Mouse (Mus musculus) stomach, embryonic 15.5 days (tissue): ENCODE measurements at regions not wholly inside any gene's neighbourhood (a gene's known extent, or its start where the extent isn't known, plus 50 kb on each side); places are given as distances from the start of the nearest gene placed in this dataset.

Source experiments
- ATAC-seq: fragments of 200-750 bp; cut with Nextera tagmentation; 2 replicates; pipeline ENCODE4 v1.8.0; 2017; ENCODE audit warnings: low read depth, moderate number of reproducible peaks, moderate TSS enrichment; ENCODE audit not compliant: insufficient read depth, low FRiP score
- H3K27ac ChIP-seq: fragments of 300-500 bp; sonication (generic); 2 replicates; pipeline ENCODE4 v1.5.1; 2015; ENCODE audit warnings: mild to moderate bottlenecking, inconsistent platforms
- H3K27me3 ChIP-seq: fragments of 300-500 bp; sonication (generic); replicated peaks from 2 replicates; pipeline ENCODE4 v1.6.1; 2015; ENCODE audit warnings: inconsistent platforms
- H3K36me3 ChIP-seq: fragments of 300-500 bp; sonication (generic); 2 replicates; pipeline ENCODE4 v1.6.1; 2015; ENCODE audit warnings: inconsistent platforms
- H3K4me1 ChIP-seq: fragments of 300-500 bp; sonication (generic); 2 replicates; pipeline ENCODE4 v1.6.1; 2015; ENCODE audit warnings: inconsistent platforms
- H3K4me2 ChIP-seq: fragments of 300-500 bp; sonication (generic); 2 replicates; pipeline ENCODE4 v1.6.1; 2015; ENCODE audit warnings: mild to moderate bottlenecking, inconsistent platforms
- H3K4me3 ChIP-seq: fragments of 300-500 bp; sonication (generic); replicated peaks from 2 replicates; pipeline ENCODE4 v1.5.1; 2015; ENCODE audit warnings: inconsistent platforms
- H3K9ac ChIP-seq: fragments of 300-500 bp; sonication (generic); 2 replicates; pipeline ENCODE4 v1.6.1; 2015; ENCODE audit warnings: inconsistent platforms
- H3K9me3 ChIP-seq: fragments of 300-500 bp; sonication (generic); 2 replicates; pipeline ENCODE4 v1.6.1; 2016; ENCODE audit warnings: inconsistent platforms
- WGBS: fragments of 180-500 bp; shearing (Covaris S2); methylation state at CpG from one replicate; pipeline ENCODE4 v1.1.7; 2015; 5-methylcytosine and 5-hydroxymethylcytosine counted together

DNA sequence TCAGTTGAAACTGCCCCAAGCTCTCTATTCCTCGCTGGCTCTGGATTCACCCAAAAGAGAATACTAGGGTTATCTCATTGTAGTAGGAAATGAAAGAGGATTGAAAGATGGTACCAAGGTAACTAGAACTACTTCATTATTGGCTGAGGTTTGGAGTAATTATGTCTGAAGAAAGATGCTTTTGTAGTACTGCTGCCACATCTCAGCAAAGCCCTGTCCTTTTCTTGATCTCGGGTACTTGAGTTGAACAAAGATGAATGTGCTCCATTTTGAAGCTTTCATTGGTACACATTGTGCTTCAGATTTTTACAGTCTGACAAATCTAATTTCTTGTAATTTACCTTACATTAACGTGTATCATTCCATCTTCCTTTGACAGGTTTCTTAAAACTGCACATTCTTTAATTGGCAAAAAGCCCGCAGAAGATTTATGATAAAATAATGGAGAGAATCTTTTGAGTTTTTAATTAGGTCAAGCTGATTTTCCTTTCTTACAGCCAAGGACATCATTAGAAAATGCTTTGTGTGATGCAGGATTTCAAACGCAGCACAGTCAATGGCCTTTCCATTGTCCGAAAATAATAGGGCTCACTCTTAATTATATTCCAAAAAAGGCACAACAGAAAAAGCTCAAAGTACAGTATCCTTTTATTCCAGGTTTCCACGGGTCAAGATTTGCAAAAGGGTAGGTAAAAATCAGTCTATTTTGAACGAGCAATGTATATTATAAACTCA, 1791.7 kb upstream of the Nudt12 start:
- Histone ChIP-seq H3K9me3 (no peaks in the 10 kb centered on the region), H3K4me1 (no peaks in the 10 kb centered on the region), H3K4me3 (no peak overlapping the region), H3K27ac (no peak overlapping the region), H3K9ac (no peak overlapping the region), H3K27me3 (no peaks in the 10 kb centered on the region), H3K4me2 (no peak overlapping the region), H3K36me3 (no peaks in the 10 kb centered on the region)
- no peak for ATAC-seq
- WGBS = 69% methylated on average over 8 of the region's 8 CpGs

DNA sequence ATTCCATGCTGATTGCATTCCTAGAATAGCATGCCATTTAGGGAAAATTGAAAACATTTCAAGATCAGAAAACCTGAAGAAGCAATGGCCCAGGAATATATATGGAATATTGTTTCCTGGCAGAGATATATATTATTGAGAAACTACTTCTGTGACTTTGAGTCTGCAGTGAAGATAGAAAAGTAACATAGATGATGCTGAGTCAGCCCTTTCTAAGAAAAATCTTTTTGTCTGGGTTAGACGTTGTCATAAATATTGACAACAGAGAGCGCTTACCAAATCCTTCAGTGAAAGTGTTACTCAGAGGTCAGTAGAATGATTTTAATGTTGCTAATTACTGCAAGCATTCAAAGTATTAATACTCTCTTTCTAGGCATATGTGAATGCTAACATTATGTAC, 1749.1 kb upstream of the Nudt12 start:
- no peak overlapping the region for H3K4me2 ChIP-seq
- no peak overlapping the region for H3K4me3 ChIP-seq
- no peak overlapping the region for H3K9ac ChIP-seq
- ATAC-seq = no peak
- H3K27me3 ChIP-seq = no peaks in the 10 kb centered on the region
- no peaks in the 10 kb centered on the region for H3K4me1 ChIP-seq
- H3K9me3 ChIP-seq = no peaks in the 10 kb centered on the region
- H3K36me3 ChIP-seq = no peaks in the 10 kb centered on the region
- H3K27ac ChIP-seq = no peak overlapping the region
- 71% methylated on average over 2 of the region's 2 CpGs for WGBS

DNA sequence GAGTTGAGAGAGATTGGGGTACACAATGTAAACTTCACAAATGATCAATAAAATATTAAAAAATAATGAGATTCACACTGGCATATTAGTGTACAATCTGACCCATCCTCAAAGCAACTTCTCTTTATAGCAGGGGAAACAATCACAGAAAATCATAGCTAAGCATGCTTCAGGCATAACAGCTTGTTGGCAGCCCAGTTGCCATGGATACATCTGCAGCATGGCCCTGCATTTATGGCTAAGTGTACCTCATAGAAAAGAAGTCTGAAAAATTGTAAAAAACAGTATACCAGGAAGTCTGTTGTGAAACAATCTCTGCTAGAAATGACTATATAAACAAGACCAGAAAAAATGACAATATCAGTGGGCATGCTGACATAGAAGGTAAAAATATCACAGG, 1747.9 kb upstream of the Nudt12 start:
- H3K27ac ChIP-seq = no peak overlapping the region
- no peak overlapping the region for H3K4me3 ChIP-seq
- H3K36me3 ChIP-seq = no peaks in the 10 kb centered on the region
- no peak overlapping the region for H3K9ac ChIP-seq
- H3K4me1 ChIP-seq = no peaks in the 10 kb centered on the region
- no peaks in the 10 kb centered on the region for H3K9me3 ChIP-seq
- no peak for ATAC-seq
- no peak overlapping the region for H3K4me2 ChIP-seq
- no peaks in the 10 kb centered on the region for H3K27me3 ChIP-seq

DNA sequence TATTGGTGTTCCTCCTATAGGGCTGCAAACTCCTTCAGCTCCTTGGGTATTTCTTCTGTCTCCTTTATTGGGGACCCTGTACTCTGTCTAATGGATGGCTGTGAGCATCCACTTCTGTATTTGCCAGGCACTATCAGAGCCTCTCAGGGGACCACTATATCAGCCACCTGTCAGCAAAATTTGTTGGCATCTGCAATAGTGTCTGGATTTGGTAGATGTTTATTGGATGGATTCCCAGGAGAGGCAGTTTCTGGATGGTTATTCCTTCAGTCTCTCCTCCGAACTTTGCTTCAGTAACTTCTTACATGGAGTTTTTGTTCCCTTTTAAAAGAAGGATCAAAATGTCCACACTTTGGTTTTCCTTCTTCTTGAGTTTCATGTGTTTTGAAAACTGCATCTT, 1729.7 kb upstream of the Nudt12 start:
- H3K9me3 ChIP-seq = no peaks in the 10 kb centered on the region
- ATAC-seq = no peak
- H3K27ac ChIP-seq = no peak overlapping the region
- H3K4me1 ChIP-seq = no peaks in the 10 kb centered on the region
- no peak overlapping the region for H3K4me2 ChIP-seq
- no peak overlapping the region for H3K9ac ChIP-seq
- WGBS = 71% methylated on average over 1 of the region's 1 CpGs
- H3K36me3 ChIP-seq = no peaks in the 10 kb centered on the region
- no peak overlapping the region for H3K4me3 ChIP-seq
- H3K27me3 ChIP-seq = no peaks in the 10 kb centered on the region

DNA sequence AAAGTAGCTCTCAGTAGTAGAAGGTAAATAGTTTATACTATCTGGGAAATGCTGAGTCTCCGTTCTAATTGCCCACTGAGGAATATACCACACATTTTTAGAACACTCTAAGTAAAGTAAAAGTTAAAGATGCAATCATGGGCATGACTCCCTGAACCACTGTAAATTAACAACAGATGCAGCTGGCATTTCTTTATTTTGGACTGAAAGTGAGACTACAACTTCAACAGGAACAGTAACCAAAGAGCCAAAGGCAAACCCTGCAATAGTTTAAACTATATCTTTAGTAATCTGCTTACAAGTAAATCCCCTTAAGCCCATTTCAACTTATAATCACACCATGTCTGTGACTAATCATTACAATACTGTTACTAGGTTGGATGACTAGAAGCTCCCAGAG, 1725.0 kb upstream of the Nudt12 start:
- H3K4me3 ChIP-seq = no peak overlapping the region
- no peaks in the 10 kb centered on the region for H3K9me3 ChIP-seq
- H3K4me2 ChIP-seq = no peak overlapping the region
- H3K27ac ChIP-seq = no peak overlapping the region
- no peaks in the 10 kb centered on the region for H3K27me3 ChIP-seq
- no peaks in the 10 kb centered on the region for H3K4me1 ChIP-seq
- WGBS = 89% methylated on average over 1 of the region's 1 CpGs
- no peak for ATAC-seq
- H3K9ac ChIP-seq = no peak overlapping the region
- H3K36me3 ChIP-seq = no peaks in the 10 kb centered on the region

DNA sequence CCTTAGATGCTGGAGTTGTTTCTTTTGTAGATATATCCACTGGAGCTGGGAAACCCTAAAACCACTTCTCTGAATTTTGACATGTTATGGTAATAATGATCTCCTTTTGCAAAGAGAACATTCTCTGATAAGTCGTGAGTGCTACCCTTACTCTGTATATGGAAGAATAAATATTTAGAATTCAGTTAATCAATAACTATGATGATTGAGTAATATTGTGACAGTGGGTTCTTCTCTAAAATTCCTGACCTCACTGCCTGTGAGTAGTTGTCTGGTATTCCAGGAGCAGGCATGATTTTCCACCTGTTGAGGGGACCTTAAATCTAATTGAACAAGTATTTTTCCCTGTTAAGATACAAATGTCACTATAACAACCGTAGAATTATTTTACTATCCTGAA, 1707.0 kb upstream of the Nudt12 start:
- no peak overlapping the region for H3K27ac ChIP-seq
- H3K4me2 ChIP-seq = no peak overlapping the region
- H3K4me3 ChIP-seq = no peak overlapping the region
- no peaks in the 10 kb centered on the region for H3K4me1 ChIP-seq
- ATAC-seq = no peak
- H3K36me3 ChIP-seq = no peaks in the 10 kb centered on the region
- no peak overlapping the region for H3K9ac ChIP-seq
- H3K9me3 ChIP-seq = no peaks in the 10 kb centered on the region
- WGBS = 53% methylated on average over 2 of the region's 2 CpGs
- no peaks in the 10 kb centered on the region for H3K27me3 ChIP-seq

DNA sequence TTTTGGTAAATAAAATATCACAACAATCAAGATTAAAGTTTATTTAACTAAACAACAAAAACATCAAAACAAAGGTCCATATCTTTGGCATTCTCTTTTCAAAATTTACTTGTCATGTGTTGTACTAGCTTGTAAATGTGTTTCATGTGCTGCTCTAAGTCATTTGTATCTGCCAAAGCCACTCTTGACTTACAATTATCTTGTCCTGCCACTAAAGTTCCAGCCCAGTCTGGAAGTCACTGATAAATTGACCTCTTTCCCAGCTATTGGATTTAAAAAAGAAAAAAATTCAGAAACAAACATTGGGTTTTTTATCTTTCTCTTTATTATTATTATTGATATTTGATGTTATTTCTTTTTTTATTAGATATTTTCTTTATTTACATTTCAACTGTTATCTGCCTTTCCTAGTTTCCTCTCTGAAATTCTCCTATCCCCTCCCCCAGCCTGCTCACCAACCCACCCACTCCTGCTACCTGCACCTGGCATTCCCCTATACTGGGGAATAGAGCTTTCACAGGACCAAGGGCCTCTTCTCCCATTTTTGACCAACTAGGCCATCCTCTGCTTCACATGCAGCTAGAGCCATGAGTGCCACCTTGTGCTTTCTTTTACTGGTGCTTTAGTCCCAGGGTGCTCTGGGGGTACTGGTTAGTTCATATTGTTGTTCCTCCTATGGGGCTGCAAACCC, 1704.9 kb upstream of the Nudt12 start:
- no peaks in the 10 kb centered on the region for H3K27me3 ChIP-seq
- no peaks in the 10 kb centered on the region for H3K9me3 ChIP-seq
- ATAC-seq = no peak
- H3K36me3 ChIP-seq = no peaks in the 10 kb centered on the region
- no peak overlapping the region for H3K4me3 ChIP-seq
- H3K9ac ChIP-seq = no peak overlapping the region
- H3K4me2 ChIP-seq = no peak overlapping the region
- no peaks in the 10 kb centered on the region for H3K4me1 ChIP-seq
- no peak overlapping the region for H3K27ac ChIP-seq

DNA sequence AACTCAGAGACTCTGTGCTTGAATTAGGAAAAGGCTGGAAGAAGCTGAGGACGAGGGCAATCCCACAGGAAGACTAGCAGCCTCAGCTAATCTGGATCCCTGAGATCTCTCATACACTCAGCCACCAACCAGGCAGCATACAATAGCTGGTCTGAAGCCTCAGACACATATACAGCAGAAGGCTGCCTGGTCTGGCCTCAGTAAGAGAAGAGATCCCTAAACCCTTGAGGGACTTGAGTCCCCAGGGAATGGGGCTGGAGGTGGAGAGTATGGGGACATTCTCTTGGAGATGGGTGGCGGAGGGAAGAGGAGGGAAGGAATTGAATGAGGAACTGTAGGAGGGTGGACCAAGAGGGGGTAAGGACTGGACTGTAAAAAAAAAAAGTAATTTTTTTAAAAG, 1704.3 kb upstream of the Nudt12 start:
- no peaks in the 10 kb centered on the region for H3K4me1 ChIP-seq
- H3K27ac ChIP-seq = no peak overlapping the region
- no peaks in the 10 kb centered on the region for H3K36me3 ChIP-seq
- 74% methylated on average over 2 of the region's 2 CpGs for WGBS
- H3K9me3 ChIP-seq = no peaks in the 10 kb centered on the region
- no peak overlapping the region for H3K4me3 ChIP-seq
- H3K4me2 ChIP-seq = no peak overlapping the region
- ATAC-seq = no peak
- H3K27me3 ChIP-seq = no peaks in the 10 kb centered on the region
- H3K9ac ChIP-seq = no peak overlapping the region
